Mouse (Mus musculus) limb, embryonic 15.5 days (tissue): ENCODE measurements around the gene Lmx1b. TPM values are rescaled to one million over a fixed set of nuclear protein-coding genes. Genes with fewer than 3 reads are reported as not detected.

Experiments
- ATAC-seq: fragments of 200-750 bp; cut with Nextera tagmentation; 2 replicates; pipeline ENCODE4 v1.8.0; 2017; ENCODE audit warnings: low read depth, moderate TSS enrichment; ENCODE audit not compliant: insufficient number of reproducible peaks, low FRiP score, low TSS enrichment
- H3K27ac ChIP-seq: fragments of 300-500 bp; sonication (generic); 2 replicates; pipeline ENCODE4 v1.5.1; 2015; ENCODE audit warnings: moderate library complexity, mild to moderate bottlenecking, inconsistent platforms
- H3K27me3 ChIP-seq: fragments of 300-500 bp; sonication (generic); 2 replicates; pipeline ENCODE4 v1.6.1; 2015; ENCODE audit warnings: inconsistent platforms
- H3K36me3 ChIP-seq: fragments of 300-500 bp; sonication (generic); 2 replicates; pipeline ENCODE4 v1.6.1; 2015; ENCODE audit warnings: inconsistent platforms
- H3K4me1 ChIP-seq: fragments of 300-500 bp; sonication (generic); 2 replicates; pipeline ENCODE4 v1.6.1; 2015; ENCODE audit warnings: inconsistent platforms
- H3K4me2 ChIP-seq: fragments of 300-500 bp; sonication (generic); 2 replicates; pipeline ENCODE4 v1.6.1; 2015; ENCODE audit warnings: mild to moderate bottlenecking, inconsistent platforms
- H3K4me3 ChIP-seq: fragments of 300-500 bp; sonication (generic); 2 replicates; pipeline ENCODE4 v1.5.1; 2015; ENCODE audit warnings: mild to moderate bottlenecking, inconsistent platforms
- H3K9ac ChIP-seq: fragments of 300-500 bp; sonication (generic); 2 replicates; pipeline ENCODE4 v1.6.1; 2015; ENCODE audit warnings: inconsistent platforms
- H3K9me3 ChIP-seq: fragments of 300-500 bp; sonication (generic); 2 replicates; pipeline ENCODE4 v1.6.1; 2016; ENCODE audit warnings: inconsistent platforms
- WGBS: fragments of 180-500 bp; shearing (Covaris S2); methylation state at CpG from one replicate; pipeline ENCODE4 v1.1.7; 2015; 5-methylcytosine and 5-hydroxymethylcytosine counted together
- polyA plus RNA-seq: library from polyadenylated mRNA; unstranded; fragments of >200 nt; fragmentation: Nextera tagmentation; extraction: Ambion mirVana; gene quantifications from 2 replicates; pipeline ENCODE4 v1.2.1, GENCODE M21; 2015

The Lmx1b gene
- polyA plus RNA-seq, 1 experiment from 2014 or later, result 4.1 TPM

DNA sequence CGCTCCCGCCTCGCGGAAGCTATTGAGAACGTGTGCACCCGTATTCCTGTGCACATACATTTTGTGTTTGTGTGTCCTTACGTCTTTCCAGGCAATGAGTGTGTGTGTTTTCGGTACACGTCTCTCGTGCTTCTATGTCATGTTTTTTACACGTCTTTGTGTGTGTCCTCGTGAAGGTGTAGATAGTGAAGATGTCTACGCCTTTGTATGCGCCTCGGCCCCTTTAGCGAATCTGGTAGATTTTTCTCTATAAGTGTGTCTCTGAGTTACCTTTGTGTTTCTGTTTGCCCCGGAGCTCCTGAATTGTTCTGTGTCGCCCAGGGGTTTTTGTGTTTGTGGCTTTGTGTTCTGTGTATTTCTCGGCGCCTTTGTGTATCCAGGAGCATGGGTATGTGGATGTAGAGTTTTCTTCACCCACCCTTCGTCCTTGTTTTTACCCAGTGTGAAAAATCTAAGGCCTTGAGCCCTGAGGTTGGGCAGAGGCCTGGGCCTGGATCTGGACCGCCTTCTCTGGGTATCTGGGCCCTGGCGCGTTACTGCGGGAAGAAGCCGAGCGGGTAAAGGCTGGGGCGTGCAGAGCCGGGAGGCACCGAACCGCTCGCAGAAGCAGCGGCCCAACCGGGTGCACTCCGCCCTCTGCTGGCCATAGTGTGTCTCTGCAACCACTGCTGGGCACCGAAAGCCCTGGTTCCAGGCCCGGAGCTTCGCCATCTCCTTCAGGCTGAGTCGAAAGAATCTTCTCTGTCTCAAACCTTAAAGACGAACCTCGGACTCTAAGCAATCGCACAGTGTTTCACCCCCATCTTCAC, 2.5 kb upstream of the Lmx1b start:
- ATAC-seq, result peak; percentile 26; the same call in 1 of the 2 replicates
- Histone ChIP-seq H3K9ac (peak overlapping the region; percentile 45; the same call in 1 of the 2 replicates), H3K27me3 (peaks cover 96% of the 10 kb centered on the region), H3K9me3 (no peaks in the 10 kb centered on the region), H3K4me2 (peak overlapping the region; percentile 72), H3K27ac (peak overlapping the region; percentile 82), H3K4me1 (peaks cover 70% of the 10 kb centered on the region), H3K4me3 (peak overlapping the region; percentile 55), H3K36me3 (no peaks in the 10 kb centered on the region)
- WGBS, result 5% methylated on average over 42 of the region's 42 CpGs

DNA sequence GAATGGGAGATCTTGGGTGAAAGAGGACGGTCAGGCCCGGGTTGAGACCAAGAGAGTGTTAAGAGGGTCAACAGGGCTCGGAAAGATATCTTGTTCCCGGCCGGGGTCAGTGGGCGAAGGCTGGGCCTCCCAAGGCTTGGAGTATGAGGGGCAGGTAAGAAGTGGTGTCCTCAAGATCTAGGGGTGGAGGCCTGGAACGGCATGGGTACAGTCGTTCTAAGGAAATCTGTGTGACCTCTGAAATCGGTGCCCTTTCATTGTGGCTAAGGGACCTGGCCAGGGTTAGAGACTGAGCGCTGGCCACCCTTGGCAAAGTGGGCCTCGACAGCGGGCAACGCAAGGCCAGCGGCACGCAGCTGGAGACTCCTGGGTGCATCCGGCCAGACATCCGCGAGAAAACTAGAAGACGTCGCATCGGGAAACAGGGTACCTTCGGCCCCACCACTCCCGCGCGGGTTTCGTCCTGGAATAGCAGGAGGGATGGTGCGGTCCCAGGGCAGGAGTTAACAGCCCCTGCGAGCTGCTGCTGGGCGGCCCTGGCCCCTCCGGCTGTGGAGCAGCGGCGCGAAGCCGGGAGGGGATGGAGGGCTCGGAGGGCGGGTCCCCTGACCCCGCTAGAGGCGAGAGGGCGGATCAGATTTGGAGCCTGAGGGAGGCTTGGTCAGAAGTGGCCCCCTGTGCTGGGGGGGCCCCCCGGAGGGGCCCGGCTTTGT, 1.7 kb upstream of the Lmx1b start:
- Histone ChIP-seq H3K9me3 (no peaks in the 10 kb centered on the region), H3K9ac (peak overlapping the region; percentile 45), H3K27ac (peak overlapping the region; percentile 82), H3K4me2 (peak overlapping the region; percentile 72), H3K4me1 (peaks cover 64% of the 10 kb centered on the region), H3K27me3 (peaks cover 96% of the 10 kb centered on the region), H3K36me3 (no peaks in the 10 kb centered on the region), H3K4me3 (peak overlapping the region; percentile 55)
- ATAC-seq, result no peak
- 2% methylated on average over 41 of the region's 41 CpGs for WGBS

- WGBS, result 3% methylated on average over 44 of the region's 56 CpGs
- ATAC-seq, result peak; percentile 70; the same call in 1 of the 2 replicates
- H3K27me3 ChIP-seq, result peaks cover 91% of the 10 kb centered on the region
- H3K36me3 ChIP-seq, result no peaks in the 10 kb centered on the region
- H3K4me3 ChIP-seq, result peak overlapping the region; percentile 55
- H3K9ac ChIP-seq, result peak overlapping the region; percentile 64
- peak overlapping the region; percentile 72 for H3K4me2 ChIP-seq
- H3K4me1 ChIP-seq, result peaks cover 64% of the 10 kb centered on the region
- peak overlapping the region; percentile 82 for H3K27ac ChIP-seq
- no peaks in the 10 kb centered on the region for H3K9me3 ChIP-seq
Observed at GRCm38 (mm10) chr2:33640978-33641858, 907 bp upstream of the Lmx1b start.

- peak overlapping the region; percentile 78 for H3K27ac ChIP-seq
- H3K27me3 ChIP-seq, result peaks cover 90% of the 10 kb centered on the region
- peaks cover 59% of the 10 kb centered on the region for H3K4me1 ChIP-seq
- 1% methylated on average over 71 of the region's 71 CpGs for WGBS
- ATAC-seq, result no peak
- no peaks in the 10 kb centered on the region for H3K36me3 ChIP-seq
- peak overlapping the region; percentile 64 for H3K9ac ChIP-seq
- peak overlapping the region; percentile 55 for H3K4me3 ChIP-seq
- H3K4me2 ChIP-seq, result peak overlapping the region; percentile 72
- no peaks in the 10 kb centered on the region for H3K9me3 ChIP-seq
Observed at GRCm38 (mm10) chr2:33639301-33640170, 775 bp downstream of the Lmx1b start.

GRCm38 (mm10) chr2:33638141-33638733, 2.1 kb downstream of the Lmx1b start:
- peaks cover 90% of the 10 kb centered on the region for H3K27me3 ChIP-seq
- no peaks in the 10 kb centered on the region for H3K36me3 ChIP-seq
- peak overlapping the region; percentile 72 for H3K4me2 ChIP-seq
- no peaks in the 10 kb centered on the region for H3K9me3 ChIP-seq
- H3K27ac ChIP-seq, result no peak overlapping the region; the same call in 1 of the 2 replicates
- H3K9ac ChIP-seq, result peak overlapping the region; percentile 64; the same call in 1 of the 2 replicates
- H3K4me3 ChIP-seq, result peak overlapping the region; percentile 55
- peaks cover 57% of the 10 kb centered on the region for H3K4me1 ChIP-seq
- ATAC-seq, result no peak
- 59% methylated on average over 6 of the region's 6 CpGs for WGBS

DNA sequence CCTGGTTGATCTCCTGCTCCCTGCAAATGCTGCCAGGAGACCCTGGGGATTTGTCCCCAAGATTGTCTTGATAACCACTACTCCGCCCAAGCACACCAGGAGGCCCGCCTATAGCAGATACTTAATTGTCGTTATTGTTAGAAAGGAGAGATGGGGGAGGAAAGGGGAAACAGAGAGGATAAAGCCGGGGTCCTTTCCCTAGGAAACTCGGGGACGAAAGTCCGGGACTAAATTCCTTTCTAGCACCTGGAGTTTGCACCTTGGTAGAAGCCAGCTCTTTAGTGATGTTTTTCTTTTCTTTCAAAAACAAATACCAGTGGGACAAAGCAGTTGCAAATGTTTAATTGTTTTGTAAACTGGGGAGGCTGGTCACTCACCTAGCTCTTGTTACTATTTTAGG, 3.0 kb downstream of the Lmx1b start:
- H3K27me3 ChIP-seq, result peaks cover 91% of the 10 kb centered on the region
- H3K4me2 ChIP-seq, result 0 out of 2 replicates have a peak overlapping the region, but pooled peaks have one; percentile 5
- H3K36me3 ChIP-seq, result no peaks in the 10 kb centered on the region
- ATAC-seq, result no peak
- peak overlapping the region; percentile 55 for H3K4me3 ChIP-seq
- H3K4me1 ChIP-seq, result peaks cover 56% of the 10 kb centered on the region
- peak overlapping the region; percentile 17; the same call in 1 of the 2 replicates for H3K27ac ChIP-seq
- no peak overlapping the region for H3K9ac ChIP-seq
- 21% methylated on average over 7 of the region's 7 CpGs for WGBS
- no peaks in the 10 kb centered on the region for H3K9me3 ChIP-seq

- peaks cover 56% of the 10 kb centered on the region for H3K4me1 ChIP-seq
- peak overlapping the region; percentile 39 for H3K4me2 ChIP-seq
- no peaks in the 10 kb centered on the region for H3K36me3 ChIP-seq
- peaks cover 91% of the 10 kb centered on the region for H3K27me3 ChIP-seq
- H3K27ac ChIP-seq, result peak overlapping the region; percentile 48; the same call in 1 of the 2 replicates
- H3K9me3 ChIP-seq, result no peaks in the 10 kb centered on the region
- ATAC-seq, result no peak
- peak overlapping the region; percentile 55 for H3K4me3 ChIP-seq
- WGBS, result 12% methylated on average over 26 of the region's 26 CpGs
- no peak overlapping the region for H3K9ac ChIP-seq
Observed at GRCm38 (mm10) chr2:33636628-33637188, 3.6 kb downstream of the Lmx1b start.

DNA sequence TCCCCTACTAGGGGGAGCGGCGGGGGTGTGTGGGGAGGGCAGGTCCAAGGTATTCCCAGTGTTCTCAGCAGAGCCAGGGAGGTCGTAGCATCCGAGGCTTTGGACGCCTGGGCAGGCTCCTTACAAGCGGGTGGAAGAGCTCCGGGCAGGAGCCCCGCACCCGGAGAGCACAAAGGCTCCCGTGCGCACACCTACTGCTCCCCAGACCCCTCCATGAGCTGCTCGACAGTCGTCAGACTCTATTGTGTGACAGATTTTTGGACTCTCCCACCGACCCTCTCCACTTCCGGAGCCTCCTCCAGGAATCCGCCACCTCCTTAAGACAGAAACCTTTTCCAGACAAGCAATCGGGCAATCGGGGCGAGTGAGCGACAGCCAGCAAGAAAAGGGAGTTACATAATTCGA, 4.2 kb downstream of the Lmx1b start:
- Histone ChIP-seq H3K9me3 (no peaks in the 10 kb centered on the region), H3K27ac (0 out of 2 replicates have a peak overlapping the region, but pooled peaks have one; percentile 48), H3K9ac (peak overlapping the region; percentile 14; the same call in 1 of the 2 replicates), H3K4me3 (peak overlapping the region; percentile 55), H3K36me3 (no peaks in the 10 kb centered on the region), H3K4me2 (peak overlapping the region; percentile 39), H3K27me3 (peaks cover 91% of the 10 kb centered on the region), H3K4me1 (peaks cover 57% of the 10 kb centered on the region)
- no peak for ATAC-seq
- WGBS, result 3% methylated on average over 21 of the region's 21 CpGs

- Histone ChIP-seq H3K9me3 (no peaks in the 10 kb centered on the region), H3K4me3 (peak overlapping the region; percentile 55), H3K27me3 (peaks cover 89% of the 10 kb centered on the region), H3K4me2 (peak overlapping the region; percentile 39), H3K9ac (no peak overlapping the region), H3K36me3 (no peaks in the 10 kb centered on the region), H3K4me1 (peaks cover 57% of the 10 kb centered on the region), H3K27ac (peak overlapping the region; percentile 48)
- 14% methylated on average over 19 of the region's 19 CpGs for WGBS
- ATAC-seq, result no peak
Observed at GRCm38 (mm10) chr2:33635323-33636116, 4.8 kb downstream of the Lmx1b start.
